Comparison of ENCODE assay signal across 12 mouse cellular contexts in genomic region chr5:124192251-124192710, GRCm38 (mm10). TPM values are rescaled to one million over a fixed set of nuclear protein-coding genes. Genes with fewer than 3 reads are reported as not detected.
DNase-seq lines count a peak whose midpoint lies in the region; ATAC-seq and TF ChIP-seq lines count a peak whose summit lies in the region.
"Had no signal": no experiment of that assay in that cellular context is flagged by ENCODE, and none has a peak within 500 bp of the region (broad histone marks: within the 10 kb centered on the region; RNA-seq: fewer than 3 reads in every experiment).

No protein-coding gene starts in this region.

- H3K9me3 ChIP-seq in hindbrain, embryonic 10.5 days: no peaks in the 10 kb centered on the region
- H3K9me3 ChIP-seq in hindbrain, embryonic 16.5 days (ENCODE audit: control insufficient read depth, low read length): no peaks in the 10 kb centered on the region
- H3K9me3 ChIP-seq in heart, postnatal 0 days (replicated peaks; ENCODE audit: control insufficient read depth, low read length): no peaks in the 10 kb centered on the region
- H3K9me3 ChIP-seq: embryonic facial prominence, embryonic 15.5 days had no signal

- no peak for DNase-seq in hindbrain, embryonic 10.5 days (ENCODE audit: low spot score)
- no peak for DNase-seq in thymus, adult 2 months
- no peak for DNase-seq in thymus, adult 18-20 months
- DNase-seq in heart, postnatal 0 days (ENCODE audit: low spot score): peak; percentile 77
- no peak for DNase-seq in right cerebral cortex, postnatal 4 days
- DNase-seq: cerebellum, postnatal 14 days; kidney, adult 8-10 months; liver; lung, postnatal 10 days had no signal

- no peak overlapping the region for H3K9ac ChIP-seq in hindbrain, embryonic 16.5 days (ENCODE audit: low read depth, low read length)
- H3K9ac ChIP-seq in heart, postnatal 0 days (replicated peaks; ENCODE audit: low read depth, low read length): peak overlapping the region; percentile 1; the same call in 1 of the 2 replicates
- H3K9ac ChIP-seq: embryonic facial prominence, embryonic 15.5 days had no signal

- no peak for TF ChIP-seq CTCF in thymus, adult 2 months (IDR thresholded peaks at IDR 0.05; ENCODE audit: borderline replicate concordance, control insufficient read depth, extremely low read depth, insufficient read depth, low read length, poor library complexity)
- no peak for TF ChIP-seq CTCF in heart, postnatal 0 days (IDR thresholded peaks at IDR 0.05; ENCODE audit: low read depth)
- no peak for TF ChIP-seq CTCF in olfactory bulb, adult 2 months (IDR thresholded peaks at IDR 0.05; ENCODE audit: insufficient read depth, low read depth, low read length)

- H3K4me2 ChIP-seq in hindbrain, embryonic 16.5 days (ENCODE audit: low read length): no peak overlapping the region
- H3K4me2 ChIP-seq in heart, postnatal 0 days (ENCODE audit: low read depth, low read length): peak overlapping the region; percentile 39
- H3K4me2 ChIP-seq: embryonic facial prominence, embryonic 15.5 days had no signal

- H3K36me3 ChIP-seq in hindbrain, embryonic 10.5 days: no peaks in the 10 kb centered on the region
- no peaks in the 10 kb centered on the region for H3K36me3 ChIP-seq in hindbrain, embryonic 16.5 days (ENCODE audit: control insufficient read depth, insufficient read depth, low read length)
- H3K36me3 ChIP-seq in thymus, adult 2 months (ENCODE audit: control insufficient read depth, insufficient read depth, low read length): no peaks in the 10 kb centered on the region
- no peaks in the 10 kb centered on the region for H3K36me3 ChIP-seq in heart, postnatal 0 days (replicated peaks; ENCODE audit: control insufficient read depth, insufficient read depth, low read length)
- H3K36me3 ChIP-seq: embryonic facial prominence, embryonic 15.5 days had no signal

- TF ChIP-seq EP300 in heart, postnatal 0 days (IDR thresholded peaks at IDR 0.05; ENCODE audit: low read depth): 0 out of 2 replicates have a peak, but pooled peaks have one; percentile 26

- WGBS in hindbrain, embryonic 10.5 days: 89% methylated on average over 7 of the region's 7 CpGs
- WGBS in hindbrain, embryonic 16.5 days: 81% methylated on average over 7 of the region's 7 CpGs
- 14% methylated on average over 7 of the region's 7 CpGs for WGBS in thymus, adult 2 months
- 31% methylated on average over 7 of the region's 7 CpGs for WGBS in heart, postnatal 0 days
- 65% methylated on average over 7 of the region's 7 CpGs for WGBS in olfactory bulb, adult 2 months

- peak overlapping the region; percentile 67 for H3K27ac ChIP-seq in hindbrain, embryonic 10.5 days
- H3K27ac ChIP-seq in hindbrain, embryonic 16.5 days (ENCODE audit: low read depth, low read length): no peak overlapping the region
- peak overlapping the region; percentile 78 for H3K27ac ChIP-seq in thymus, adult 2 months (ENCODE audit: control insufficient read depth, insufficient read depth, low read length)
- peak overlapping the region; percentile 85 for H3K27ac ChIP-seq in heart, postnatal 0 days (ENCODE audit: low read depth)
- peak overlapping the region; percentile 82 for H3K27ac ChIP-seq in olfactory bulb, adult 2 months (ENCODE audit: insufficient read depth, low read depth, low read length)
- H3K27ac ChIP-seq: embryonic facial prominence, embryonic 15.5 days had no signal

- TF ChIP-seq POLR2A in thymus, adult 2 months (IDR thresholded peaks at IDR 0.05; ENCODE audit: control insufficient read depth, extremely low read depth, insufficient read depth, low read length, poor library complexity): no peak
- TF ChIP-seq POLR2A in olfactory bulb, adult 2 months (IDR thresholded peaks at IDR 0.05; ENCODE audit: insufficient read depth, low read depth, low read length): no peak

- peaks cover 9% of the 10 kb centered on the region; the same call in 1 of the 2 replicates for H3K27me3 ChIP-seq in hindbrain, embryonic 10.5 days (ENCODE audit: insufficient read depth, poor library complexity, severe bottlenecking)
- no peaks in the 10 kb centered on the region for H3K27me3 ChIP-seq in hindbrain, embryonic 16.5 days (replicated peaks; ENCODE audit: control insufficient read depth, insufficient read depth, low read length)
- no peaks in the 10 kb centered on the region for H3K27me3 ChIP-seq in thymus, adult 2 months (ENCODE audit: control insufficient read depth, insufficient read depth, low read length)
- H3K27me3 ChIP-seq in heart, postnatal 0 days (ENCODE audit: control insufficient read depth, insufficient read depth, low read length): no peaks in the 10 kb centered on the region
- H3K27me3 ChIP-seq: embryonic facial prominence, embryonic 15.5 days had no signal

- peaks cover 62% of the 10 kb centered on the region for H3K4me1 ChIP-seq in hindbrain, embryonic 10.5 days (replicated peaks)
- peaks cover 34% of the 10 kb centered on the region for H3K4me1 ChIP-seq in hindbrain, embryonic 16.5 days (ENCODE audit: control insufficient read depth, insufficient read depth, low read depth, low read length)
- H3K4me1 ChIP-seq in thymus, adult 2 months (replicated peaks; ENCODE audit: control insufficient read depth, insufficient read depth, low read length): peaks cover 77% of the 10 kb centered on the region
- H3K4me1 ChIP-seq in heart, postnatal 0 days (ENCODE audit: control insufficient read depth, insufficient read depth): peaks cover 88% of the 10 kb centered on the region
- peaks cover 63% of the 10 kb centered on the region for H3K4me1 ChIP-seq in olfactory bulb, adult 2 months (ENCODE audit: control insufficient read depth, insufficient read depth, low read length)

- ATAC-seq in hindbrain, embryonic 16.5 days: no peak
- no peak for ATAC-seq in heart, postnatal 0 days (ENCODE audit: insufficient read depth, low read depth)

- no peak overlapping the region for H3K4me3 ChIP-seq in hindbrain, embryonic 10.5 days
- H3K4me3 ChIP-seq in hindbrain, embryonic 16.5 days (ENCODE audit: low read length): no peak overlapping the region
- no peak overlapping the region for H3K4me3 ChIP-seq in thymus, adult 2 months (ENCODE audit: control insufficient read depth, insufficient read depth, low read length)
- H3K4me3 ChIP-seq in heart, postnatal 0 days (ENCODE audit: low read depth, low read length): no peak overlapping the region
- no peak overlapping the region for H3K4me3 ChIP-seq in olfactory bulb, adult 2 months (ENCODE audit: insufficient read depth, low read depth, low read length)
- H3K4me3 ChIP-seq: embryonic facial prominence, embryonic 15.5 days had no signal

RNA-seq across cellular contexts. Expression of gene Pitpnm2, which starts 57.3 kb away (rescaled TPM):
- polyA plus RNA-seq in hindbrain, embryonic 10.5 days (2016; fragmentation: Nextera tagmentation; extraction: Ambion mirVana): 3.2 and 3.6 TPM in 2 replicates
- 8.4 and 9.8 TPM in 2 replicates for polyA plus RNA-seq in hindbrain, embryonic 16.5 days (2015; fragmentation: Nextera tagmentation; extraction: Ambion mirVana)
- 279 and 356 TPM in 2 replicates for polyA plus RNA-seq in thymus, adult 2 months (2012; rRNA removed)
- total RNA-seq in heart, postnatal 0 days (2014; rRNA removed; ENCODE audit: low replicate concordance): 17.1 and 28.6 TPM in 2 replicates
- polyA plus RNA-seq in heart, postnatal 0 days (2015; fragmentation: Nextera tagmentation; extraction: Ambion mirVana): 3.1 and 3.2 TPM in 2 replicates
- polyA plus RNA-seq in olfactory bulb, adult 2 months (2012; ENCODE audit: insufficient read depth, insufficient read length, low replicate concordance, missing spikeins): 145 TPM in 1 of 2 replicates, not detected in the other
